Mouse (Mus musculus): ENCODE measurements at regions not wholly inside any gene's neighbourhood (a gene's known extent, or its start where the extent isn't known, plus 50 kb on each side); places are given as distances from the start of the nearest gene placed in this dataset.

GRCm38 (mm10) chr12:25379016-25379415, 282.1 kb upstream of the Id2 start:
- TF ChIP-seq CTCF (IDR thresholded peaks at IDR 0.05; ENCODE audit: low read depth, low read length) (no peak), POLR2A (IDR thresholded peaks at IDR 0.05; ENCODE audit: borderline replicate concordance, low read depth, low read length) (no peak)

Data from bone marrow macrophage, adult 2 months (primary cell).